9 mouse cellular contexts compared by ENCODE assay signal in genomic region chr12:7977466-7978189, GRCm38 (mm10). TPM values are rescaled to one million over a fixed set of nuclear protein-coding genes. Genes with fewer than 3 reads are reported as not detected.
DNase-seq lines count a peak whose midpoint lies in the region; ATAC-seq lines count a peak whose summit lies in the region.
"Had no signal": no experiment of that assay in that cellular context is flagged by ENCODE, and none has a peak within 500 bp of the region (broad histone marks: within the 10 kb centered on the region; RNA-seq: fewer than 3 reads in every experiment).

TSS of gene Apob (plus strand) at chr12:7977648.

- no peaks in the 10 kb centered on the region for H3K36me3 ChIP-seq in neural tube, embryonic 12.5 days

- H3K4me1 ChIP-seq in neural tube, embryonic 12.5 days: 0 out of 2 replicates have a peak, but pooled peaks cover 3% of the 10 kb centered on the region

- H3K27me3 ChIP-seq in neural tube, embryonic 12.5 days (replicated peaks): no peaks in the 10 kb centered on the region

- WGBS in neural tube, embryonic 12.5 days: 86% methylated on average over 20 of the region's 20 CpGs

- H3K4me2 ChIP-seq in neural tube, embryonic 12.5 days (replicated peaks): no peak within 1 kb of the TSS

- no peak within 1 kb of the TSS for H3K9ac ChIP-seq in neural tube, embryonic 12.5 days

- H3K27ac ChIP-seq in neural tube, embryonic 12.5 days: no peak within 1 kb of the TSS

- H3K9me3 ChIP-seq in neural tube, embryonic 12.5 days: no peaks in the 10 kb centered on the region

- 0 out of 2 replicates have a peak, but pooled peaks have one; percentile 12 for ATAC-seq in common myeloid progenitor, adult 5-6 weeks (replicated peaks; ENCODE audit: low read depth, poor library complexity, severe bottlenecking)
- peak; percentile 17; the same call in 1 of the 2 replicates for ATAC-seq in neural tube, embryonic 12.5 days (ENCODE audit: low FRiP score, low read depth)

- H3K4me3 ChIP-seq in neural tube, embryonic 12.5 days: no peak within 1 kb of the TSS

- peak; percentile 74 for DNase-seq in heart, adult 11 months
- DNase-seq in heart, adult 9 months (ENCODE audit: low spot score in 2 of 2): no peak
- DNase-seq in kidney, postnatal 25 days: peak; percentile 70 to 72
- no peak for DNase-seq in urinary bladder, postnatal 36 days (ENCODE audit: low spot score in 2 of 2)
- no peak for DNase-seq in left cerebral cortex, adult 8-10 months (ENCODE audit: low spot score in 2 of 2)
- DNase-seq in cerebellum, adult 11 months: no peak

RNA-seq across cellular contexts. Expression of gene Apob, which starts in this region (rescaled TPM):
- 0.05 and 0.23 TPM in 2 replicates for total RNA-seq in common myeloid progenitor, adult 5-6 weeks (2017)
- polyA plus RNA-seq in neural tube, embryonic 12.5 days (2016; fragmentation: Nextera tagmentation; extraction: Ambion mirVana): 0.06 and 0.11 TPM in 2 replicates
- total RNA-seq in left cerebral cortex, adult 8-10 months (2022): under 1 TPM in 2 of 4 experiments, not detected in 2; 0.02 to 0.06 TPM
- total RNA-seq: megakaryocyte-erythroid progenitor cell, adult 5-6 weeks had no signal

Comparison
In these comparisons a context has a peak if more than half of its experiments do, and no peak if none do; other contexts are left out.
1. DNase-seq: peak in heart, adult 11 months (single experiment) and kidney, postnatal 25 days (2 of 2); none in heart, adult 9 months (0 of 2), urinary bladder, postnatal 36 days (0 of 2), left cerebral cortex, adult 8-10 months (0 of 2) and cerebellum, adult 11 months (single experiment).
2. Peak in ATAC-seq in common myeloid progenitor, adult 5-6 weeks; RNA of the gene not detected or under 1 TPM.
3. Peak in ATAC-seq in neural tube, embryonic 12.5 days; RNA of the gene not detected or under 1 TPM.